Mouse (Mus musculus) embryo, embryonic 9.5 days (tissue): ENCODE data around the gene Abcc4.

Experiments
- DNase-seq: peaks from one replicate; pipeline ENCODE4 v3.0.0-alpha.2; 2017; ENCODE audit errors: extremely low spot score

Gene Abcc4

DNA sequence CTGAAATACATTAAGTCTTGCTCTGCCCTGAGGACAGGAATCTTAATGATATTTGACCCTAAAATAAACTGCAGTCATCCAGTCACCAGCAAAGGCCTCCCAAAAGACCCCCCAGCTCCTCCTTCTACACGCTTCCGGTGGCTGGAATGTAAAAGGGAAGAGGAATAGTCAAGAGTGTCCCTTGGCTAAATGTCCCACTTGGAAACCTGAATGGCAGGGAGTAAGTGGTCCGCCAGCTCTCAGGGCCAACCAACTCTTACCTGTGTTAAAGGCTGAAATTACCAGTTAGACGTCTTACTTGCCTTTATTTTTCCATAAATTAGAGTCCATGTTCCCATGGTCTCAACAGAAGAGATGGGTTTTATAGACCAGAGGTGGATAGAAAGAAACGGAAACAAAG is 6.9 kb upstream of the Abcc4 start:
- DNase-seq = no peak

DNA sequence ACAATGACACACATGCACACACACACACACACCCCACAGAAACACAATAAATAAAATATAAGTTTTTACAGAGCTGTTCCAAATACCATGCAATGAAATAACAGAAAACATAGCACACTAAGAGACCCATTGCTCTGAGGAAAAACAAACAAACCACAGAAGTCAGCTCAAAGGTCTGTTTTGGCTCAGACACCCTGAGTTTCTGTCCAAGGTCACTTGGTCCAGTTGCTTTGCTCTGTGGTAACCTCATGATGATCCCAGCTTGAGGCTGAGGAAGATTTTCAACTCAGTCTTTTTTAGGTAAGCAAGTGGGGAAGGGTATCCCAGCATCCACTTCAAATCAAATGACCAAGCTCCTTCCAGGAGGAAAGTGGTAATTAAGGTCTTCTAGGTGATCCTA is 4.9 kb upstream of the Abcc4 start:
- no peak for DNase-seq

DNA sequence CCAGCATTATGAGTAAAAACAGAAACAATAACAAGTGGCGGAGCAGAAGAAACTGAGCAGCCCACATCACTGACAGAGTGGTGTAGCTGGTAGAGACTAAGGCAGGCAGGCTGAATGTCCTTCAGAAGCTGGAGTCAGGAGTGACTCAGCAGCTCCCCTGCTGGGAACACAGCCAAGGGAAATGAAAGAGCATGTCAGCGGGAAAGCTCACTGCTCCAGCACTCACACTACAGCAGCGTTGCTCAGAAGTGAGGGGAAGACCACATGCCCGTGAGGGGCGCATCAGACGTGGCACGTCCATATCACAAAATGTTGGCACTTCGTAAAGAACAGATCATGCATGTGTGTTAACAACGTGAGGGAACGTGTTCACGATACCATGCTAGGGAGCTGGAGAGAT is 3.7 kb upstream of the Abcc4 start:
- peak; percentile 58 for DNase-seq

DNA sequence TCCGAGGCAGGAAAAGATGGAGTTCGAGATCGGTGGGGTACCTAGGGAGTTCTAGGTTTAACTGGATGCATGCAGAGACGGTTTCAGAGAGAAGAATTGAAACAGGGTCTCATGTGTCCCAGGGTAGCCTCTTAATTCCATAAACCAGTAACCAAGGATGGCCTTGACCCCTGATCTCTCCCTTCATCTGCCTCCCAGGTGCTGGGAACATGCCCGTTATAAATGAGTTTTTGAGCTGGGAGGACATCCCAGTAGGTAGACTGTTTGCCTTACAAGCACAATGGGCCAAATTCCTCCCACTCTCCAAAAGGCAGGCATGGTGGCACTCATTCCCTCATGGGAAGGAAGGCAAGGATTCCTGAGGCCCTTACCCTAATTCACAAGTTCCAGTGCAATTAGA is 2.1 kb upstream of the Abcc4 start:
- no peak for DNase-seq

DNA sequence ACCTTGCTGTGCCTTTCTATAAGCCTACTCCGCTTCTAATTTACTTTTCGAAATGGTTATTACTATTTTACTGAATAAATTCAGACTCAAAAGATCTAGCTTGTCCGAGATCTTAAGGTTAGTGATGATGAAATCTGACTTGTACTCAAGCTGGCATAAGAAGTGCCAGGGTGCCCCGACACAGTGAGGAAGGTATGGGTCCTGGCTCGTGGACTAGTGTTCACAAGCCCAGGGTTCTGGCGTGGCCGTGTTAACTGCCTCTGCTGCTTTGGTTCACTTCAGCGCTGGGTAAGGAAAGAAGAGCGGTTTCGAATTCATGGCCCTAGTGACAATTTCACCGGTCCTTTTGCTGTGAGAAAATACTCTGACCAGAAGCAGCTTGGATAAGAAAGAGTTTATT is 943 bp upstream of the Abcc4 start:
- DNase-seq = no peak

DNA sequence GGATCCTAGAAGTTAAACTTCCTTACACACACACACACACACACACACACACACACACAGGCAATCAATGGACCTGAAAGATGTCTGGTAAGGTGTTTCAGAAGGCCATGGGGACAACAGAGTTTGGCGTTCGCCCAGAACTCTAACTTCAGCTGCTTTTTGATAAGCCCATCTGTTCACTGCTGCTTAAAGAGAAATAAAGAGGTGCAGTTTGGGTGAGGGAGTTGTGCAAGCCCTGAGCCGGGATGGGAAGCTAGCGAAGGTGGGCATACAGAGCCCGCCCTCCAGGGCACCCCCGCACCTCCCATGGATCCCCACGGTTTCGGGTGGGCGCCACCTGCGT is 583 bp downstream of the Abcc4 start:
- peak; percentile 25 for DNase-seq

DNA sequence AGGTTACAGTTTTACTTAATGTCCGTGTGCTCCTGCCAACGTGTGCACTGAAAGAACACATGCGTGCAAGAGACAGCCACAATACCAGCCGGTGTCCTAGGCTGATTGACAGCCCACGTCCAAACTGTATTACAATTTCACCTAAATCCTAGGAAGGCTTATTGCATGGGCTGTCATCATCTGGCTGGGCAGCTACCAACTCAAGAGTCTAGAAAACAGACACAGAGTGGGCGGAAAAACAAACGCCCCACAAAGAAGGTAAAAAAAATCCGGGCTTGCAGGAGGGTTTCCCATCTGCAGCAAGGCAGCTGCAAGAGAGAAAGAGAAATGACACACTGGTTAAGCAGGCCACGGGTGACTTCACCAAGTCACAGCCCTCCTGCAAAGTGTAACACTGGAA is 2.7 kb downstream of the Abcc4 start:
- DNase-seq = no peak

DNA sequence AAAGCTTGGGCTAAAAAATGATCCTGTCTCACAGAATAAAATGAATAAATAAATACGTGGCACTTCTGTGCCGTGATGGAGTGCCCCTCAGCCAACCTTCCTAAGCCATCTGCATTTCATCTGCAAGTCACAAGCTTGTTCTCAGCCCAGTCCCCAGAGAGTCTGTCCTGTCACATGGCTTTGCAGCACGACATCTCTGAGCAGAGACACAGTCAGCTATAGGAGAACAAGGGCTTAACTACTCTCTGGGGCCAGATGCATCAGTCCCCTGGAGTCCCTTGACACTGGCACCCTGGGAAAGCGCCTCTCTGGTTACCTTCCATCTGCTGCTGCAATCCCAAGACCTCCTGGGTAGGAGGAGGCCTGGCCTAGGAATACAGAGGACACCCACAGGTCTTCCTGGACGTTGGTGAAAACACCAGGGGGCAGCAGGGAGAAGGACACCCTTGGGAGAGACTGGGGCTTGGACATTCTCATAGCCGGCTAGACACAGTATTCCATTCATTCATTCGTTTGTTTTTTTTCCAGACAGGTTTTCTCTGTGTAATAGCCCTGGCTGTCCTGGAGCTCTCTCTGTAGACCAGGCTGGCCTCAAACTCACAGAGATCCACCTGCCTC is 3.9 kb downstream of the Abcc4 start:
- DNase-seq = no peak

DNA sequence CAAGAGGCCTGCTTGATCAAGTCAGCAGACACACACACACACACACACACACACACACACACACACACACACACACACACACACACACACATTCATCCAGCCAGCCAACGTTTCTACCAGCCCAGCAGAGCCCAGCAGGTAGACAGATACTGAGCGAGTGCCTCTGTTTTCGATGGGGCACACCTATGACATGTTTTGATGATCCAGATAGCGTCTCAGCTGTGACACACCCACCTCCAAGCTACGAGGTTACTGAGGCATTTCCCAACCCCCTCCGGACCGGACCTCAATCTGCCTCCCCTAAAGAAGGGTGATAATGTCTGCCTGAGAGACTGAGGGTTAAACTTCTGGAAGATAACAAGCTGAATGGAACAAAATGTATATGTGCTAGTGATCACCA is 5.4 kb downstream of the Abcc4 start:
- no peak for DNase-seq

DNA sequence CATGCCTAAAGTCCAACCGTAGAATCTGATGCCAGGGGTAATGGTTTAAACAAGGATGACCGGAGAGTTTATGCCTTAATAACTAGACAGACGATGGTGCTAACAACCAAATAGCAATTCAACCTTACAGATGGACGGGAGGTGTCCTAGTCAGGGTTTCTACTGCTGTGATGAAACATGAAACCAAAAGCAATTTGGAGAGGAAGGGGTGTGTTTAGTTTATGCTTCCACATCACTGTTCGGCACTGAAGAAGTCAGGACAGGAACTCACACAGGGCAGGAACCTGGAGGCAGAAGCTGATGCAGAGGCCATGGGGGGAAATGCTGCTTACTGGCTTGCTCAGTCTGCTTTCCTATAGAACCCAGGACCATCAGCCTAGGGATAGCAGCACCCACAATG is 6.1 kb downstream of the Abcc4 start:
- no peak for DNase-seq

DNA sequence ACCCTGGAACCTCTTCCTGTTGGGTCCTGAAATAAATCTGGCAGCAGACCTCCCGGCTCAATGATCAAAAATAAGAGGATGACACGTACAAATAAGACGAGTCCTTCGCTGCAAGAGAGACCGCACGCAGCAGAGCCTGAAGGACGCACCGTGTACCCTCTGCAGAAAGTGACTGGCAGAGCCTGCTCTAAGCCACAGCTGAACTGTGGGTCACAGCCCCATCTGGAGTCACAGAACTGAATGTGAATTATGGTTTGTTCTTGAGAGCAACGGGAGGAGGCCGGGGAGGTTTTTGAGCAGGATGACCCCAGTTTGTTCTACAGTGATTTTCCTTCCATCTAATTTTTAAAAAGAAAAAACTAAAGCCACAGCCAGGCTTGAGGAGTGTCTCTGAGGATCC is 6.5 kb downstream of the Abcc4 start:
- no peak for DNase-seq

DNA sequence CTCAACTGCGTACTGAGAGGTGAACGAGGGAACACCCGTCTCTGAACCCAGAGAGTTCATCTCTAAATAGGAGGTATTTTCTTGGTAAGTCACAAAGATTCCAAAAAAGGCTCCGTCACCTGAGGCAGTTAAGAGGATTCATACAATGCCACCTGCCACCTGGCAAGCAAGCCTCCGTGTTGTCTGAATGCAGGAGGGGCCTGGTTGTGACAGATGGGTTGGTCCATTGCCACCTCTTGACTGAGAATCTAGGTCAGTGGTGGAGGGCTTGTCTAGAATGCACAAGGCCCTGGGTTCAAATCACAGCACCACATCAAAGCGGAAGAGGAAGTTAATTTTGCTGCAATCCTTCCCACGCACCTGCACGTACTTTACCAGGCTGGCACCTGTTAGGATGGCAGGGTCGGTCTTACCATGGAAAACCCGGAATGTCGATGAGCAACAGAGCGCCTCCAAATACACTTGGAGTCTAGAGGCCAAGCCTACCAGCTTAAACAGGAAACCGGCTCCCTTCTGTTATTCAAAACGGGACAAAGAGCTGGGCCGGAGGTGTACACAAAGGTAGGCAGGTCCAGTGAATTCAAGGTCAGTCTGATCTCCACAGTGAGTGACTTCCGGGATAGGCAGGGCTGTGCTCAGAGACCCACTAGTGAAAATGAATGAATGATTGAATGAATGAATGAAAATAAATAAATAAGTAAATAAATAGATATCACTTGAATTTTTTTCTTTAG is 9.3 kb downstream of the Abcc4 start:
- DNase-seq = no peak

DNA sequence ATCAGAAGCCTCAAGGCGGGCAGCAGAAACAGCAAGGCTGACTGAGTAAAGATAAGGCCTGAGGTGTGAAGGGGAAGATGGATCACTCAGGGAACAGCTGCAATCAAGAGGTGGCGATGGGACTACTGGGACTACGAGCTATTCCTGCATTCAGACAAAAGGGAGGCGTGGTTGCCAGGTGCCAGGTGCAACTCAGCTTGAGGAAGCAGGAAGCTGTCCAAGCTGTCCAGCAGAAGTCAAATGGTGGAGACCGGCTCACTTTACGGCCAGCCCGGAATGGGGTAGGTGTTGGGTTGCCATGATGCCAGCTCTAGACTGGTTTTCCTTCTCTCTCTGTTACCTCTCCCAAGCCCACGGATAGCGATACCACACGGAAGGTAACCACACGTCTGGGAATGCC is 10.2 kb downstream of the Abcc4 start:
- no peak for DNase-seq

DNA sequence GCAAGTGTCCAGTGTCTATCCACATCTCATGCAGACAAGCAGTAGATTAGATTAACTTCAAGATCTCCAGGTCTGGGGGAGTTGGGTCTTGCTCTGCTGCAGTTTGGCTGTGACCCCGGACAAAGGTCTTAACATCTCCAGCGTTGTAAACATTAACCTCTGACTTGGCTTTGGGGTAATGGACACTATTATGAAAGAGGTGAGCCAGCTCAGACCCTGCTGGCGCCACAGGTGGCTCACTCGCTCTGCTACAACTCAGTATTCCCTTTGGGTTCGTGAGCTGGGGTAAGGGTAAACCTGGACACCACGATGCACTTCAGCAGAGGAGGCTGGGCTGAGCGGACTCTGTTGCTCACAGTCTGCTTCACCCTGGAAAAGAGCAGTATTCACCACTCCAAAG is 11.7 kb downstream of the Abcc4 start:
- no peak for DNase-seq

DNA sequence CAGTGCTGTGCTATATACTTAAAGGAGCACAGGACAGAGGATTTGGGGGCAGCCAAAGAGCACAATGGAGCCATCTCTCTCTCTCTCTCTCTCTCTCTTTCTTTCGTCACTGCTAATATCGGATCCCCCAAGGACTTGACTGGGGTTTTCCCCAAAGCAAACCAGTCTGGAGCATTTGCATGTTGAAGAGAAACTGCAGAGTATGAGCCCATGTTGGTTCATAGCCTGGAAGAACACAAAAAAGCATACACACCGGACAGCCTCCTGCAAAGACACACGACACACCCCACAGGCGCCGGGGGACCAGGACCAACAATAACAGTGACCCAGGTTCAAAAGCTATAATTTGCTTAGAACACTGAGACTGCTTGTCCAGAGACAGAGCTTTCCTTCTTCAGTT is 14.1 kb downstream of the Abcc4 start:
- DNase-seq = no peak

DNA sequence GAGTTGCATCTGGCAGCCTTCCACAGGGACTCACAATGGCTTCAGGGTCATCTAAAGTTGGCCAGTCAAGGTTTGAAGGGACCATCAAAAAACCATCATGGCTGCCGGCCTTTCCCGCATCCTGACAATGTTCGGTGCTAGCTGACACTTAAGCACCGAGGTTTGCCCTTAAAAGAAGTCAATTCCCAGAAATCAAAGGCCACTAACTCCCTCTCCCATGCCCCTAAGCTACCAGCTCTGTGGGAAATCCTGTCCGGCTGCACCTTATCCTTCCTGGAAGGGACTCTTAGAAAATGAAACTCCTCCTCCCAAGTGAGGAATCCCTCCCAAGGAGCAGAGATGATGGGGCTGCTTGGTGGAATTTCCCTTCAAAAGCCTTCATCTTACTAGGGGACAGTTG is 14.6 kb downstream of the Abcc4 start:
- no peak for DNase-seq

DNA sequence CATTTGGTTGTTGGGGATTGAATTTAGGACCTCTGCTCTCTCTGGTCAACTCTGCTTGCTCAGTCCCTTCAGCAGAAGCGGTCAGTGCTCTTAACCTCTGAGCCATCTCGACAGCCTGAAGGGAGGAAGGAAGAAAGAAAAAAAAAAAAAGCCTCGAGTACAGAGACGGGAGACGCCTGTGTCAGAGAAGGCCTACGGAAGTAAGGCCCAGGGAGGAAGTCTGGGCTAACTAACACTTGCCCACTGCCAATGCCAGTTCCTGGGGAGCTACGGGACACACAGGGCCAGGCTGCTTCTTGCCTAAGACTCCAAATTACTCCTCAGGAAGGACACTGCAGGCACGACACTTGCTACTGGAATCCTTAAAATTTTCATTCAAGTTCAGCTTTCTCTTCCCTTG is 15.1 kb downstream of the Abcc4 start:
- no peak for DNase-seq

DNA sequence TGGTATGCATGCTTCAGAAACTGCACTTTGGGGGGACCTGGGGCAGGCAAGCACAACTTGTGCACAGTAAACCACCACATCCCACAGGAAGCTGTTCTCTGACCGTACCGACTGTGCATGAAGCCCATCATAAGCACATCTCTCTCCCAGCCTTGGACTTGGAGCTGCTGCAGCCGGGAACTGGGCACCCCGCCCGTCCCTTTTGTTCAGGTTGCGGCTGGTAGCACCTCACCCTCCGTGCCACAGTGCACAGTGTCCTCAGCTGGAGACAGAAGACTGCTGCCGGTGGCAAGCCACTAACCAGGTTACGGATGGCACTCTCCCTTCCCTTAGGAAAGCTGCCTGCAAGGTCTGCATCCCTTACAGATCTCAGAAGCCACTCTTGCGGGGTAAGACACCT is 15.7 kb downstream of the Abcc4 start:
- no peak for DNase-seq

DNA sequence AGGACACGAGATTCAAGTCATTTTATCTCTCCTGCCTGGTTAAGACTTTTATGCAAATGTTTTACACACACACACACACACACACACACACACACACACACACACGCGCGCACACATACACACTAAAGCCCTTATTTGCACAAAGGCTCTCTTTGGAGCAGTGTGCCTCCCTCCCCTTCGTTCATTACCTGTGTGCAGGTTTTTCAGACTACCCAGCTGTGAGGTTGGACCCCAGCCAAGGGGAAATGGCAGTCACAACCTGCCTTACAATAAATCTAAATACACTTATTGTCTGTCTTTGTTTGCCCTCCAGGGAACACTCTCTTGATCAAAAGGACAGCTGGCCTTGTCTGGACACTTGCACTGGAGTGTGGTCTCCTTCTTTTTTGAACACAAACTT is 17.4 kb downstream of the Abcc4 start:
- DNase-seq = no peak

DNA sequence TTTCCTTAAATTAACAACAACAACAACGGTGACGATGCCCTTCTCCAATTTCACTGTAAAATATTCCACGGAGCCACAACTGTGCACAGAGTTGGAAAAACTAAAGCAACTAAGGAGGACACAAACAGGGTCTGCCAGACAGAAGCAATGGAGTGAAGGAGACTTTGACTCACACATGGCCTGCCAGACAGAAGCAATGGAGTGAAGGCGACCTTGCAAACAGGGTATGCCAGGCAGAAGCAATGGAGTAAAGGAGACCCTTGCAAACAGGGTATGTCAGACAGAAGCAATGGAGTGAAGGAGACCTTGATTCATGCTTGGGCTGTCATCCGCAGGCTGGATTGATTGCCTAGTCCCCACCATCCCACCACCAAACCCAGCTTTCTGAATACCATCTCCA is 19.2 kb downstream of the Abcc4 start:
- no peak for DNase-seq

DNA sequence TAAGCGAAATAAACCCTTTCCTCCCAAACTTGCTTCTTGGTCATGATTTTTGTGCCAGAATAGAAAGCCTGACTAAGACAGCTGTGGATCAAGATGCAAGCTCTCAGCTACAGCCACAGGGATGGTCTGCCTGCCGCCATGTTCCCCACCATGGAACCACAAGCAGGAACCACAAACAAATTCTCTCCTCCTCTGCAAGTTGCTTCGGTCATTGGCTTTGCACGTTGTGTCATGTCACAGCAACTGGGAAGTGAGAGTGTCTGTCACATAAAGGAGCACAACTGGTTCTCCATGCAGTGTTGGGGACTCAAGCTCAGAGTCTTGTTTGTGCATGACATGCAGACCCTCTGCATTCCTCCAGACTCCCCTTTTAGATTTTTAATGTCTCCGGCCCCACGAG is 20.4 kb downstream of the Abcc4 start:
- DNase-seq = no peak

DNA sequence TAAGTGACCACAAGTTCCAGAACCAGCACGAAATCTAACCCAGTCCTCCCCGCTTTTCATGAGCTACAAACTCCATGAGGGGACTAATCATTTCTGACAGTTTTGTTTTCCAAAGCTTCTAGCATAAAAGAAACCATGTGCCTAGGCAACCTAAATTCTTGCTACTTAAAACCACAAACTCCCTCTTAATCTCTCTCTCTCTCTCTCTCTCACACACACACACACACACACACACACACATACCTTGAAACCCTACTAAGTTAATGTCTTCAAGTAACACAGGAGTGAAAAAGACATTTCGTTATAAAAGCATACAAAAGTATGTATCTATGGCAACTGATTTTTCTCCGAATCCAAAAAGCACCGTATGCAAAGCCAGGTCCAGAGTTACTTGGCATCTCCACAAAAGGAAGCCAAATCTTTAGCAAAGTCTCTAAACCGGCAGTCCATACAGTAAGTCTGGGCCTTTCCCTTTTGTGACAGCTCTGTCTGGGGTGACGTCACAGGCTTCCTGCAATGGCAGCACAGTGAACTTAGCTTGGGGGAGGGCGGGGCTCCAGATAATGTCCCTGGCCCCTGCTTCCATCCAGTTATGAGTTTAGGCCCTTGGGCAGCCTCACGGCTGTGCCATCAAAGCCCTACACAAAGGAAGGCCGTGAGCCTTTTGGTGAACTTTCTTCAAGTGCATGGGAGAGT is 23.5 kb downstream of the Abcc4 start:
- DNase-seq = no peak

DNA sequence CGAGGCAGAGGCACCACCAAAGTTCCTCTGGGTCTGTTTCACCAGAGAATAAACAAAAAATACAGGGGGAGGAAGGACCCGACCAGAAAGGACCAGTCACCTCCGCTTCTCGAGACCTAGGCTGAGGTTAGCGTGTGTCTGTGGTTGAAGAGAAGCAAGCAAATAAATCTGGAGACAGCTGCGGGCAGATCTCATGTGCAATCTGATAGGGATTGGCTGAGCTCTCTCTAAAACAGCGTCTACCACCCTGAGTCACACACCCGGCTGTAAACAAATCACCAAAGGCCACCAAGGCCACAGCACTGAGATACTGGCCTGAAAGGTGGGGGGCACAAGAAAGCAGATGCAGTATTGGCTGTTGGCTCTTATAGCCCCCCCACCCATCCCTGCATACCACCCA is 24.9 kb downstream of the Abcc4 start:
- DNase-seq = no peak
